Mouse (Mus musculus): Measurements from ENCODE around the gene Usp21.

The Usp21 gene

GRCm38 (mm10) chr1:171284491-171284890 lies 3.3 kb downstream of the Usp21 start:
- no peak for DNase-seq (ENCODE audit: low spot score in 2 of 2)

DNA sequence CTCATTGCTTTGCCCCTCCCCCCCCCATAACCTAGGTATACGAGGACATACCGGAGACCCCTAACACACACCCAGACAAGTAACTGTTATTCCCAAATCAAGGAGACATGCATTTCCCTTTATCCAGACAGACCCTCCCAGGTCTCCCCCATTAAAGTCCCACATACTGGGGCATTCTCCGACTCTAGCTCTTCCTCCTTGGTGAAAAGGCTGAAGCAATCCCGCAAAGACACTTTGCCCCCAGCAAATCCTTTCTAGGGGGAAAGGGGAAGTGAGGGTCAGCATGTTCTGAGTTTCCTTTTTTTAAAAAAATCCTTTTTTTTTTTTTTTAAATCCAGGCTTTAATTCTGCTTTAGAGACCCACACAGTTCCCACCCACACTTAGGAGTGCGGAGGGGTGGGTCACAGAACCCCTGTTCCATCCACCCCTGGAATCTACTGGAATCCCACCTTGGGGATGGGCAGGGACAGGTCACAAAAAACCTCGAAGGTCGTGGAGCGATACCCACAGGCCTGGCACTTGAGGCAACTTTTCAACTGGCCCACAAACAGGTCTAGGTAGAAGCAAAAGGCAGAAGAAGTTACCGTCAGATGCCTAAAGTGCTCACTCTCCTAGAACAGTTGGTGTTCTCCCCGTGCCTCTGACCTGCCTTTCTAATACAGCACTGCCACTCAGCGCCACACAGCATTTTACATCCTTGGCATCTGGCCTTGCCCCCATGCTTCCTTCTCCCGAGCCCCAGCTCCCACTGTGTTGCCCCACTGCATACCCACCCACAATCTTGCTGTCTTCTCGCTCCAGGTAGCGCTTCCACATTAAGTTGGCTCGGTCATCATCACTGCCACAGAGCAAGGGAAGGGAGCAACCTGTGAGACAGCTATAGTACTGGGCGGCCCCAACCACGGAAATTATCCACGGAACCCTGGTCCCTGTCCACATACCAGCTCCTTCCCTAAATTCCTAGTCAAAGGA lies 4.3 kb downstream of the Usp21 start:
- DNase-seq (ENCODE audit: low spot score in 2 of 2) = no peak

DNA sequence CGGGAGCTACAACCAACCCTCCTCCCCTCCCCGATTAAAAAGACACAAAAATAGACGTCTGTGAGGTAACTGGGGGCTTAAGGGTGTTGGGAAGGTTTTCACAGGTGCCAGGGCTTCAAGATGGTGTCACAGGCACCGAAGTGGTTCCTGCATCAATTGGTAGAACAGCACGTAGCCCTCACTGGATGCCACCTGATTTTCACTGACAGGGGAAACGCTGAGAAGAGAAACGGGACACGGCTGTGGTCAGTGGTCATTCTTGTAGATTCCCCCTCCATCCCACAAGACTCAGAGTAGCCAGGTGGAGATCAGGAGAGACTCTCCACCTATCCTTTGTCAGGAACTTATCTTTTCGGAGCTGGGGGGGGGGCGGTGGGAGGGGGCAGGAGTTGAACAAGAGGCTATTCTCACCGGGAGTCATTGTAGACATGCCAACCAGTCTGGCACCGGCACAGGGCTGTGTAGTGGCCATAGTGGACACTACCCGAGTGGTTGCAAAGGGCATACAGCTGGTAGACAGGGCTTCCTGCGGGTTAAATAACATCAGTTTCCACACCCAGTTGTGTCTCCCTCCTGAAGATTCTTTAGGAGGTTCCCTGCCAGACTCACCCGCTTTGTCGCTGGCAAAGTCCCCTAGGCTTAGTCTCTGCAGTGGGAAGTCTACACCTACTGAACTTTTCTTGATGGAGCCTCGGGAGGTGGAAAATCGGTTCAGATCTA lies 5.5 kb downstream of the Usp21 start:
- DNase-seq (ENCODE audit: low spot score in 2 of 2) = peak; percentile 12 to 18

DNA sequence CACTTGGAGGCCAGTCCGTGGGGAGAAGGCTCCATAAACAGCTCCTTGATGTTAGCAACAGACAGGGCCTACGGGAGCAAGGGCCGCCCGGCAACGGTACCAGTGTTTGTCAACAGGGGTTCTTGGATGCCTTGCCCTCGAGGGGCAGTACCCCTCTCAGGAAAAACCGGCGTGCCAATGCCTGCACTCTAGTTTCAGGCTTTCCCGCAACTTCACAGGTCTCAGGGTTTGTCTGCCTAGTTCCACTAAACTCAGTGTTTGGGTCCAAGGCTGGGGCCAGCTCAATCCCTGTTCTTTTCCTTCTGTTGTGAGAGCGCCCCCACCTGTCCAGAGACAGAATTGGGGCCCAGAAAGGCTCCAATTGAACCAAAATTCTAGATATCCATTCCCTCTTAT lies 6.3 kb downstream of the Usp21 start:
- peak; percentile 57 to 71 for DNase-seq (ENCODE audit: low spot score in 2 of 2)

- DNase-seq (ENCODE audit: low spot score in 2 of 2) = peak; percentile 90 to 93
These were observed 6.8 kb downstream of the Usp21 start, which contains the start of gene Ppox for GRCm38 (mm10) chr1:171280916-171281527. Ppox (minus strand) TSS chr1:171281186.

DNA sequence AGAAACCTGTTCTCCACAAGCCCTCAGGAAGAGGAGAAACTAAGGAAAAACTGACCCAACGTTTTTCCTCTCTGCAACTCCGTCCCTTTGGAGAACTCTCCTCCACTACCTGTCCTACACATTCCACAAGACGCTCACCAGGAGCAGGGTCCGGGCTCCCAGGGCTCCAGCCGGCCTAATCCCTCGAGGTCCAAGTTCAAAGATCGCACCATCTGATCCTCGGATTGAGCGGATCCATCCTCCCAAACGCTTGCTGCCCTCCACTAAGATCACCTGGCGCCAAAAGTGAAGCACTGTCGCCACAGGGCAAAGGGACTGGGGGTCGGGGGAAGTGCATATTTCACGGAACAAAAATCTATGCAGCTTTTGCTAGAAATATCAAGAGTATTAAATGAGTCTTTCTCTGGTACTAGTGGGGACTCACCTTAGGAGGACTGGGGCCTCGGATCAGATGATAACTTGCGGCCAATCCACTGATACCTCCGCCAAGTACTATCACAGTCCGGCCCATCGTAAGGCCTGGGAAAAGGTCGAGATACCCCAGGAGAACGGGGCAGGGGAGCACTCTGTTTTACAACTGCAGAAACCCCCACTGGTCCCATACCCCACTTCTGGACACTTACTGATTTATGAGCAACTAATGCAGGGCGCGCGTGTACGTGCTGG lies 7.4 kb downstream of the Usp21 start:
- peak in 1 of 2 experiments; percentile 11 for DNase-seq (ENCODE audit: low spot score in 2 of 2)

- DNase-seq (ENCODE audit: low spot score in 2 of 2) = peak in 1 of 2 experiments; percentile 5
These were observed 8.1 kb downstream of the Usp21 start for GRCm38 (mm10) chr1:171279721-171280120.

- peak; percentile 3 to 5 for DNase-seq (ENCODE audit: low spot score in 2 of 2)
These were observed 8.6 kb downstream of the Usp21 start for GRCm38 (mm10) chr1:171279012-171279705.

DNA sequence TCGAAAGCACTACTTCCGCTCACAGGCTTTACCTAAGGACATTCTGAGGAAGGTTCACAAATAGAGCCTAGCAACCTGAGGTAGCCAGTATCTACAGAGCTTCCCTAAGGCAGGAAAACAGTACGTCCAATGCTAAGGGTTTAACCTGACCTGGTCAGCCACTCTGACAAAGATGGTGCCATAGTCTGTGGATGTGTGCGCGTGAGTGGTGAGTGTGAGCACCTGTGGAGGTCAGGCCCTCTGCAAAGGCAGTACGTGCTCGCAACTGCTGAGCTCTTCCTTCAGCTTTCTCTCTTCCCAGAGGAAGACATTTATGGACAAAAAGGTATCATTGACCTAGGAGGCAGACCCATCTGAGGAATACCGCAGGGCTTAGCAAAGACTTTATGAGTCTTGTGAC lies 9.4 kb downstream of the Usp21 start:
- peak in 1 of 2 experiments; percentile 4 for DNase-seq (ENCODE audit: low spot score in 2 of 2)

DNA sequence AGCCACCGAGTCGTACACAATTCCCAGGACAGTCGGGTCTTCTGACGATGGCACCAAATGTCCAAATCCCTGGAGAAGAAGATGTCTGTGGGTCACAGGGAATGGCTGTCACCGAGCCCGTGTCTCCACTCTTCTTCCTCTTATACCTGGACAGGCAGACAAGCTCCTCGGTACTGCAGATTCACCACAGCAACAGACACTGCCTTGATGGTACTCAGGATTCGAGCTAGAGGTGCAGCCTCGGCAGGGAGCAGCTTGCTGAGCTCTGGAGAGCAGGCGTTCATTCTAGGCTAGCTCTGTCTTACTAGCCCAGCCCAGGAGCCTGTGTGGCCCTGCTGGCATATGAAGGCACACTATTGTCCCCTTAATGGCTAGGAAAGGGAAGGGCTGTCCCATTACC lies 10.1 kb downstream of the Usp21 start:
- no peak for DNase-seq (ENCODE audit: low spot score in 2 of 2)

DNA sequence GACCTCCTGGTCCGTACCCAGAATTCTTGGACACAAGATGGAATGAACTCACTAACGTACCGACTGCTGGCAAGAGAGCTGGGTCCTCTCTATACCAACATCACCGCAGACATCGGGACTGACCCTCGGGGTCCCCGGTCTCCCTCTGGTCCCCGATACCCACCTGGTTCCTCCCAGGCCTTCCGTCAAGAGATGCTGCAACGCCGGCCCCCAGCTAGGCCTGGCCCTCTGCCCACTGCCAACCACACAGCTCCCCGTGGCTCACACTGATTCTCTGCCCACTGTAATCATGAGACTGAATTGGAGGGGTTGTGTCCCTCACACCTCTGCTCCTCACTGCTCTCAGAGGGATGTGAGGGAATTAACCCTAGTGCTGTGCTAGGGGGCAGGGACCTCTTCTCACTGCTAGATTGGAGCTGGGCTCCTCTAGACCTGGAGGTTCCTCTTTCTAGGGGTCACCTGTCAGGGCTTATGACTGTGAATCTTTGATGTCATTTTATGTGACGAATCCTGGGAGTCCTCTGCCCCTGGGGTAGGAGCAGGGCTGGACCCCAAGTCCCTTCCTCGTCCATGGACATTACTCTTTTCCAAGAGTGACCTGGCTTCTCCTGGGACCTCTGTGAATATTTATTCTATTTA lies 11.6 kb downstream of the Usp21 start:
- DNase-seq (ENCODE audit: low spot score in 2 of 2) = peak in 1 of 2 experiments; percentile 3

GRCm38 (mm10) chr1:171275144-171275734 lies 12.6 kb downstream of the Usp21 start:
- DNase-seq (ENCODE audit: low spot score in 2 of 2) = no peak

DNA sequence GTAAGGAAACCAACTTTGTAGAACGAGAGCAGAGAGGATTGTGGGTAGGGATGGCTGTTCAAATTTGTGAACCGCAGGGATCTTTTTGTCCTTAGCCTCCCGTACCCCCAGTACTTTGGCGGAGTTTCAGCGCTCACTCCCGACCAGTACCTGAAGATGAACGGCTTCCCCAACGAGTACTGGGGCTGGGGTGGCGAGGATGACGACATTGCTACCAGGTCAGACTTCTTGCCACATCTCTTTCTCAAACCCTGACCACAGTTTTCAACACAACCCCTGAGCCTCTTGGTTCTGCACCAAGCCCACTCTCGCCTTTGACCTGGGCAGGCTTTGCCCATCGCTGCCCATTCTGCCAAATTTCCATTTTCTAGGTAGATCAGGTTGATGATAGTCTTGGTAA lies 13.6 kb downstream of the Usp21 start:
- no peak for DNase-seq (ENCODE audit: low spot score in 2 of 2)

GRCm38 (mm10) chr1:171272086-171272485 lies 15.7 kb downstream of the Usp21 start:
- DNase-seq (ENCODE audit: low spot score in 2 of 2) = no peak

- no peak for DNase-seq (ENCODE audit: low spot score in 2 of 2)
These were observed 16.2 kb downstream of the Usp21 start for GRCm38 (mm10) chr1:171271622-171272021.

GRCm38 (mm10) chr1:171271196-171271595 lies 16.6 kb downstream of the Usp21 start:
- no peak for DNase-seq (ENCODE audit: low spot score in 2 of 2)

- DNase-seq (ENCODE audit: low spot score in 2 of 2) = no peak
These were observed 17.3 kb downstream of the Usp21 start for GRCm38 (mm10) chr1:171270573-171270900.

DNA sequence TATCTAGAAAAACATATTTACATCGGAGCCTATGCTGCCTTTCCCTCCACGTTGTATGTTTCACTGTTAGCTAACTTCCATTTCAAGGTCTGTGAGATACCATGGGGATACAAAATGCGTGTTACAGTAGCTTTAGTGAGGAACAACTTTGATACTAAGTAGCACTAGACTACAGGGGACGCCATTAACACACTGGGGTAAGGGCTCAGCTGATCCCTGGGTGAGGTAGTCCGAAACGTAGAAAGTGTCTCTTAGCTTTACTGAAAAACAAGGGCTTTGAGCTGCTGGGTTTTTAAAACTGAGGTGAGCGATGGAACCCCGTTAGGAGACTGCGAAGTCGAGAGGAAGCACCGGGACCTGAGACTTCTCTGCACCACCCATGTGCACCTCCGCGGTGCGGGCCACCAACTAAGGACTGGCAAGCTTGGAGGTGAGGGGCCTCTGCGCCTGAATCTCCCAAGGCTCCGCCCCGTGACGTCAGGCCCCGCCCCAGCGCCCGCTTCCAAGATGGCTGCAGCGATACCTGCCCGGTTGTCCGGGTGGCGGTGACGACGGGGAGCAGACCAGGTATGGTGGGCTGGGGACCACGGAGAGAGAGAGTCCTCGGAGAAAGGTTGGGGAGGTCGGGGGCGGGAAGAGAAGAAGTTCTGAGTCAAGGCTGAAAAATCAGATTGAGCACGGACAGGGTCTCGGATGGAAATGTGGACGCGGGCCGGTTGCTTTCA lies 17.8 kb downstream of the Usp21 start, which contains the start of gene B4galt3:
Gene B4galt3, plus strand, starts transcription at position 481 of the 725 bp plus-strand sequence.
- peak; percentile 87 to 94 for DNase-seq (ENCODE audit: low spot score in 2 of 2)

GRCm38 (mm10) chr1:171268341-171268740 lies 19.4 kb downstream of the Usp21 start:
- no peak for DNase-seq (ENCODE audit: low spot score in 2 of 2)
